Mouse (Mus musculus): ENCODE data around the gene Rbck1. TPM values are rescaled to one million over a fixed set of nuclear protein-coding genes. Genes with fewer than 3 reads are reported as not detected.

Gene Rbck1
- polyA plus RNA-seq, 1 experiment from 2014 or later: 64.7 TPM

DNA sequence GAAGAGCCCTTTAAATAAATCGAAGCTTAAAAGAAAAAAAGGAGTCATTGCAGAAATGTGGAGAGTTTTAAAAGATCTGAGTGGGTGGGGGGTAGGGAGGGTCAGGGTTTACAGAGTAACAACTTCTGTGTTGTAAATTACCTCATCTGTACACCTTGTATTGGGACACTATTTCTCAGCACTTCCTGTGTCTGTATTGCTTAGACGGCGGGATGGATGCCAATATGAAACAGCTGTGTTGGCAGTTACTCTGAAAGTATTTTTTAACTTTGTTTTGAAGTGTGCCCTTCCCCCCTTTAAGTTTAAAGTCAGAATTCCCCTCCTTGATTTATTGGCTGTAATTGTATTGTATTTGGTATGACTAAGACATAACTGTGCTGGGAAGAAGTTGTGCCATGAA, 51.0 kb downstream of the Rbck1 start:
- Histone ChIP-seq H3K27me3 (ENCODE audit: control insufficient read depth, insufficient read depth, low read length) (no peaks in the 10 kb centered on the region), H3K27ac (ENCODE audit: low read depth, low read length) (no peak overlapping the region), H3K4me1 (replicated peaks; ENCODE audit: control insufficient read depth, insufficient read depth, low read length) (no peaks in the 10 kb centered on the region), H3K9ac (ENCODE audit: low read depth, low read length) (no peak overlapping the region), H3K36me3 (ENCODE audit: control insufficient read depth, insufficient read depth, low read length) (no peaks in the 10 kb centered on the region; the same call in 1 of the 2 replicates), H3K9me3 (ENCODE audit: control insufficient read depth, low read length) (no peaks in the 10 kb centered on the region), H3K4me2 (replicated peaks; ENCODE audit: low read depth, low read length) (no peak overlapping the region), H3K4me3 (ENCODE audit: low read depth, low read length) (no peak overlapping the region)
- 96% methylated on average over 3 of the region's 3 CpGs for WGBS
- ATAC-seq (ENCODE audit: low FRiP score) (no peak), DNase-seq (ENCODE audit: low spot score) (no peak)

DNA sequence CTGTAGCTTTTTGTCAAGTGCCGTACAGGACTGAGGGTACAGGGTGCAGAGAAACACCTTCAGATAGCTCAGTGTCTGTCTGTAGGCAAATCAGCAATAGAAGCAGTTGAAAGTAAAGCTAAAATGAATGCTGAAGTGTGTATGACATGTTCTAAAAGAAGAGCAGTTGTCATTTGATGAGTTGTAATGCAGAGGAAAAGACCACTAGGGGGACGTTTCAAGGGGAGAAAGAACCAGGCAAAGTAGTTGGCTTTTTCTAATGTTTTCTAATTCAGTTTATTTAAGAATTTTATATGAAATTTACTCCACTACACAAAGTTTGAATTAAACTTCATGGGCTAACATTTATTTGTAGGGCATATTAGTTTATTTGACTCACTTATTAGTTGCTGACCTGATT, 58.8 kb downstream of the Rbck1 start:
- no peak overlapping the region for H3K27ac ChIP-seq (ENCODE audit: low read depth, low read length)
- H3K4me3 ChIP-seq (ENCODE audit: low read depth, low read length): no peak overlapping the region
- H3K9me3 ChIP-seq (ENCODE audit: control insufficient read depth, low read length): no peaks in the 10 kb centered on the region
- WGBS: 92% methylated on average over 2 of the region's 2 CpGs
- no peaks in the 10 kb centered on the region for H3K27me3 ChIP-seq (ENCODE audit: control insufficient read depth, insufficient read depth, low read length)
- H3K4me1 ChIP-seq (replicated peaks; ENCODE audit: control insufficient read depth, insufficient read depth, low read length): no peaks in the 10 kb centered on the region
- H3K36me3 ChIP-seq (ENCODE audit: control insufficient read depth, insufficient read depth, low read length): peaks cover 5% of the 10 kb centered on the region; the same call in 1 of the 2 replicates
- no peak overlapping the region for H3K9ac ChIP-seq (ENCODE audit: low read depth, low read length)
- DNase-seq (ENCODE audit: low spot score) (no peak), ATAC-seq (ENCODE audit: low FRiP score) (no peak)
- H3K4me2 ChIP-seq (replicated peaks; ENCODE audit: low read depth, low read length): no peak overlapping the region

Other genes with a start within 250 kb of the Rbck1 start
- gene Srxn1, start 227.1 kb downstream of the Rbck1 start, polyA plus RNA-seq (2014; fragmentation: Nextera tagmentation; extraction: Ambion mirVana): 13.4 and 14.8 TPM in 2 replicates
- 10.7 and 13.1 TPM in 2 replicates for gene Tcf15, start 189.1 kb downstream of the Rbck1 start, polyA plus RNA-seq (2014; fragmentation: Nextera tagmentation; extraction: Ambion mirVana)
- gene Csnk2a1, start 105.8 kb downstream of the Rbck1 start, polyA plus RNA-seq (2014; fragmentation: Nextera tagmentation; extraction: Ambion mirVana): 70.3 and 135 TPM in 2 replicates
- gene Tbc1d20, start 38.8 kb downstream of the Rbck1 start, polyA plus RNA-seq (2014; fragmentation: Nextera tagmentation; extraction: Ambion mirVana): 23.7 and 24.2 TPM in 2 replicates
- 0.86 and 1.7 TPM in 2 replicates for gene Trib3, start 11.4 kb upstream of the Rbck1 start, polyA plus RNA-seq (2014; fragmentation: Nextera tagmentation; extraction: Ambion mirVana)
- gene Nrsn2, start 44.0 kb upstream of the Rbck1 start, polyA plus RNA-seq (2014; fragmentation: Nextera tagmentation; extraction: Ambion mirVana): 8.2 and 8.5 TPM in 2 replicates
- 18.6 and 20.7 TPM in 2 replicates for gene Sox12, start 65.4 kb upstream of the Rbck1 start, polyA plus RNA-seq (2014; fragmentation: Nextera tagmentation; extraction: Ambion mirVana)
- gene Zcchc3, start 82.4 kb upstream of the Rbck1 start, polyA plus RNA-seq (2014; fragmentation: Nextera tagmentation; extraction: Ambion mirVana): 42.9 and 45.9 TPM in 2 replicates
- 2.9 and 3.8 TPM in 2 replicates for gene 6820408C15Rik, start 82.9 kb upstream of the Rbck1 start, polyA plus RNA-seq (2014; fragmentation: Nextera tagmentation; extraction: Ambion mirVana)
- gene Defb23, start 132.0 kb upstream of the Rbck1 start, polyA plus RNA-seq (2014; fragmentation: Nextera tagmentation; extraction: Ambion mirVana): not detected in 2 replicates
- gene Defb20, start 144.4 kb upstream of the Rbck1 start, polyA plus RNA-seq (2014; fragmentation: Nextera tagmentation; extraction: Ambion mirVana): not detected in 2 replicates
- gene Defb22, start 157.5 kb upstream of the Rbck1 start, polyA plus RNA-seq (2014; fragmentation: Nextera tagmentation; extraction: Ambion mirVana): not detected in 2 replicates
- gene Defb26, start 179.0 kb upstream of the Rbck1 start, polyA plus RNA-seq (2014; fragmentation: Nextera tagmentation; extraction: Ambion mirVana): not detected in 2 replicates
- not detected in 2 replicates for gene Defb28, start 185.6 kb upstream of the Rbck1 start, polyA plus RNA-seq (2014; fragmentation: Nextera tagmentation; extraction: Ambion mirVana)
- gene Defb29, start 207.4 kb upstream of the Rbck1 start, polyA plus RNA-seq (2014; fragmentation: Nextera tagmentation; extraction: Ambion mirVana): not detected in 2 replicates
- gene Gm17416, start 236.7 kb upstream of the Rbck1 start, polyA plus RNA-seq (2014; fragmentation: Nextera tagmentation; extraction: Ambion mirVana): not detected in 2 replicates
- not detected in 2 replicates for gene Defb21, start 240.1 kb upstream of the Rbck1 start, polyA plus RNA-seq (2014; fragmentation: Nextera tagmentation; extraction: Ambion mirVana)
- gene Defb19, start 247.7 kb upstream of the Rbck1 start, polyA plus RNA-seq (2014; fragmentation: Nextera tagmentation; extraction: Ambion mirVana): not detected in 2 replicates

Data from hindbrain, embryonic 11.5 days (tissue).